Mouse (Mus musculus) heart, adult 18-20 months (tissue): Measurements from ENCODE around the gene Ankrd65. TPM values are rescaled to one million over a fixed set of nuclear protein-coding genes. Genes with fewer than 3 reads are reported as not detected.

Source experiments
- DNase-seq, 2 experiments: peaks; one replicate each; pipeline ENCODE4 v3.0.0; 2021 to 2022; ENCODE audit warnings: mixed read lengths in 1 of 2
- total RNA-seq, 2 experiments: library from RNA; stranded (reverse); gene quantifications; 2 replicates each; pipeline ENCODE4 v1.2.3; 2021

The Ankrd65 gene
- total RNA-seq, 2 experiments from 2014 or later, result not detected

GRCm38 (mm10) chr4:155774971-155775740 is 15.1 kb upstream of the Ankrd65 start:
- DNase-seq, result peak; percentile 84 to 86

- DNase-seq, result peak; percentile 58 to 64
Measured at GRCm38 (mm10) chr4:155775855-155776254, 14.4 kb upstream of the Ankrd65 start.

GRCm38 (mm10) chr4:155776704-155777335 is 13.4 kb upstream of the Ankrd65 start:
- peak; percentile 40 to 42 for DNase-seq

- DNase-seq, result peak in 1 of 2 experiments; percentile 50
Measured at GRCm38 (mm10) chr4:155777816-155778215, 12.4 kb upstream of the Ankrd65 start.

- DNase-seq, result no peak
Measured at GRCm38 (mm10) chr4:155779498-155779897, 10.7 kb upstream of the Ankrd65 start.

- DNase-seq, result peak; percentile 90 to 94
Measured at GRCm38 (mm10) chr4:155780895-155781294, 9.3 kb upstream of the Ankrd65 start.

GRCm38 (mm10) chr4:155783486-155784080 is 6.7 kb upstream of the Ankrd65 start:
- peak in 1 of 2 experiments; percentile 30 for DNase-seq

GRCm38 (mm10) chr4:155784081-155784701 is 6.0 kb upstream of the Ankrd65 start:
- DNase-seq, result peak; percentile 88 to 91

GRCm38 (mm10) chr4:155785246-155785645 is 5.0 kb upstream of the Ankrd65 start:
- DNase-seq, result no peak

- DNase-seq, result no peak
Measured at GRCm38 (mm10) chr4:155785819-155786218, 4.4 kb upstream of the Ankrd65 start, which contains the start of gene Tmem88b. Gene Tmem88b (minus strand): TSS chr4:155785874.

- DNase-seq, result no peak
Measured at GRCm38 (mm10) chr4:155788300-155788699, 1.9 kb upstream of the Ankrd65 start.

GRCm38 (mm10) chr4:155788833-155789232 is 1.4 kb upstream of the Ankrd65 start:
- DNase-seq, result peak in 1 of 2 experiments; percentile 0

GRCm38 (mm10) chr4:155790650-155791161 is 467 bp downstream of the Ankrd65 start:
- no peak for DNase-seq

GRCm38 (mm10) chr4:155791240-155791933 is 1.1 kb downstream of the Ankrd65 start:
- peak in 1 of 2 experiments; percentile 0 for DNase-seq

- DNase-seq, result no peak
Measured at GRCm38 (mm10) chr4:155793730-155794129, 3.5 kb downstream of the Ankrd65 start.

GRCm38 (mm10) chr4:155802075-155802474 is 11.8 kb downstream of the Ankrd65 start:
- DNase-seq, result no peak

- no peak for DNase-seq
Measured at GRCm38 (mm10) chr4:155802741-155803339, 12.6 kb downstream of the Ankrd65 start, which contains the start of gene Mrpl20. Gene Mrpl20 (plus strand): TSS chr4:155802878.

GRCm38 (mm10) chr4:155803340-155804041 is 13.3 kb downstream of the Ankrd65 start:
- DNase-seq, result peak; percentile 96 to 98

- DNase-seq, result no peak
Measured at GRCm38 (mm10) chr4:155807841-155808240, 17.6 kb downstream of the Ankrd65 start.

- DNase-seq, result peak; percentile 94 to 97
Measured at GRCm38 (mm10) chr4:155811929-155812664, 21.9 kb downstream of the Ankrd65 start, which contains the start of gene Ccnl2. Gene Ccnl2 (plus strand): TSS chr4:155812489.
